Mouse (Mus musculus) embryonic facial prominence, embryonic 15.5 days (tissue): ENCODE measurements around the gene Olfr47. TPM values are rescaled to one million over a fixed set of nuclear protein-coding genes. Genes with fewer than 3 reads are reported as not detected.
"Not testable (repeated sequence)": the region's sequence is repeated elsewhere in the genome, so short reads cannot be mapped to it uniquely, and the experiment has no call there.

ENCODE experiments used
- ATAC-seq: fragments of 200-750 bp; cut with Nextera tagmentation; 2 replicates; pipeline ENCODE4 v1.8.0; 2017; ENCODE audit warnings: low read depth, moderate TSS enrichment; ENCODE audit not compliant: insufficient number of reproducible peaks, low FRiP score, low TSS enrichment
- H3K27ac ChIP-seq: fragments of 300-500 bp; sonication (generic); replicated peaks from 2 replicates; pipeline ENCODE4 v1.5.1; 2015; ENCODE audit warnings: mild to moderate bottlenecking, inconsistent platforms
- H3K27me3 ChIP-seq: fragments of 300-500 bp; sonication (generic); 2 replicates; pipeline ENCODE4 v1.6.1; 2015; ENCODE audit warnings: inconsistent platforms
- H3K36me3 ChIP-seq: fragments of 300-500 bp; sonication (generic); 2 replicates; pipeline ENCODE4 v1.6.1; 2015; ENCODE audit warnings: mild to moderate bottlenecking, inconsistent platforms
- H3K4me1 ChIP-seq: fragments of 300-500 bp; sonication (generic); 2 replicates; pipeline ENCODE4 v1.6.1; 2015; ENCODE audit warnings: inconsistent platforms
- H3K4me2 ChIP-seq: fragments of 300-500 bp; sonication (generic); replicated peaks from 2 replicates; pipeline ENCODE4 v1.6.1; 2015; ENCODE audit warnings: mild to moderate bottlenecking, inconsistent platforms
- H3K4me3 ChIP-seq: fragments of 300-500 bp; sonication (generic); replicated peaks from 2 replicates; pipeline ENCODE4 v1.5.1; 2015; ENCODE audit warnings: mild to moderate bottlenecking, inconsistent platforms
- H3K9ac ChIP-seq: fragments of 300-500 bp; sonication (generic); 2 replicates; pipeline ENCODE4 v1.6.1; 2015; ENCODE audit warnings: inconsistent platforms
- H3K9me3 ChIP-seq: fragments of 300-500 bp; sonication (generic); replicated peaks from 2 replicates; pipeline ENCODE4 v1.6.1; 2016; ENCODE audit warnings: inconsistent platforms
- WGBS: fragments of 180-500 bp; shearing (Covaris S2); methylation state at CpG from one replicate; pipeline ENCODE4 v1.1.7; 2015; 5-methylcytosine and 5-hydroxymethylcytosine counted together
- polyA plus RNA-seq: library from polyadenylated mRNA; unstranded; fragments of >200 nt; fragmentation: Nextera tagmentation; extraction: Ambion mirVana; gene quantifications from 2 replicates; pipeline ENCODE4 v1.2.1, GENCODE M21; 2015

Gene Olfr47
- not detected in 2 replicates for polyA plus RNA-seq

DNA sequence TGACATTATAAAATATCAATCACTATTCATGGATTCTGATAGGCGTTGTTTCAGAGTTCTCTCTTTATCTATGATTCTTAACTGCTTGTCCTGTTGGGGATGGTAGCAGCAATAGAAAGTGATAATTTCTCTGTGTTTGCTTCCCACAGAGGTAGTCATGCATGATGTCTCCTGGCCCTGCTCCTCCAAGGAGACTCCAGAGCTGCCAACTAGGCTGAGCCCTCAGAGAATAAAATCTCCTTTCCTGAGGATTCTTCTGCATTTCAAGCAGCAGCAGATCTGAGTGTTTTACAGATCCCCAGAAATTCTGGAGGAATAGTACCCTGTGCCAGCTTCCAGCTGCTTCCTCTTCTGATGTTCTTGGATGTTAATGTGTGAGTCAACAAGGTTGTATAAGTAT is at the start of gene Olfr47:
Gene Olfr47 (plus strand): TSS at position 275 of the 400 bp plus-strand sequence.
- not testable (repeated sequence) for H3K9ac ChIP-seq, H3K27me3 ChIP-seq, H3K4me1 ChIP-seq, ATAC-seq, H3K4me2 ChIP-seq, H3K27ac ChIP-seq, H3K9me3 ChIP-seq, H3K36me3 ChIP-seq, H3K4me3 ChIP-seq
- WGBS = 88% methylated on average over 1 of the region's 1 CpGs

DNA sequence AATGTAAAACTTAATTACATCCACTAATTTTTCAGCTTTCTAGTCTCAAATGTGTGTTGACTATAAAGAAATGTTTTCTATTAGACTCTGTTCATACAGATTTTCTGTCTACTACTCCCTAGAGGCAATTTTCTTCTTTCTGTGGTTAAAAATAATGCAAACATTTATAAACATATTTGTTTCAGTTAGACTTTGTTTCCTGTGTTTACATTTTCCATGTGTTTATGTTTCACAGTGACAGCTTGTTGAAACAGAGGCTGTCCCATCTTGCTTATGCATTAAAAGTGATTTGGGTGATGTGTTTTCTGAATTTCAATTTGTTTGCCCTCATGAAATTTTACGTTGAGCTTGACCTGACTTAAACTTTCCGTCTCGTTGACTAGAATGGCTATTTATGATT is 40.3 kb upstream of the Olfr47 start:
- H3K9me3 ChIP-seq = no peaks in the 10 kb centered on the region
- no peak overlapping the region for H3K9ac ChIP-seq
- no peak overlapping the region for H3K4me3 ChIP-seq
- H3K27ac ChIP-seq = no peak overlapping the region
- ATAC-seq = no peak
- H3K4me2 ChIP-seq = no peak overlapping the region
- H3K27me3 ChIP-seq = no peaks in the 10 kb centered on the region
- 39% methylated on average over 3 of the region's 3 CpGs for WGBS
- no peaks in the 10 kb centered on the region for H3K36me3 ChIP-seq
- H3K4me1 ChIP-seq = no peaks in the 10 kb centered on the region

- Histone ChIP-seq H3K27me3 (no peaks in the 10 kb centered on the region), H3K36me3 (no peaks in the 10 kb centered on the region), H3K4me2 (no peak within 1 kb of the TSS), H3K9ac (no peak within 1 kb of the TSS), H3K4me1 (no peaks in the 10 kb centered on the region), H3K9me3 (no peaks in the 10 kb centered on the region), H3K27ac (no peak within 1 kb of the TSS), H3K4me3 (no peak within 1 kb of the TSS)
- no peak for ATAC-seq
These were observed 34.5 kb upstream of the Olfr47 start, which contains the start of gene Olfr435 for GRCm38 (mm10) chr6:43196781-43197180. Gene Olfr435, plus strand, starts transcription at chr6:43197146.

GRCm38 (mm10) chr6:43198094-43198493 is 33.2 kb upstream of the Olfr47 start:
- 64% methylated on average over 3 of the region's 3 CpGs for WGBS
- ATAC-seq = no peak
- no peak overlapping the region for H3K27ac ChIP-seq

GRCm38 (mm10) chr6:43202786-43203185 is 28.5 kb upstream of the Olfr47 start:
- H3K9me3 ChIP-seq = no peaks in the 10 kb centered on the region
- H3K4me3 ChIP-seq = no peak overlapping the region
- H3K4me1 ChIP-seq = no peaks in the 10 kb centered on the region
- no peaks in the 10 kb centered on the region for H3K27me3 ChIP-seq
- no peak overlapping the region for H3K4me2 ChIP-seq
- no peak overlapping the region for H3K9ac ChIP-seq
- no peaks in the 10 kb centered on the region for H3K36me3 ChIP-seq
- ATAC-seq = no peak
- H3K27ac ChIP-seq = no peak overlapping the region

More at GRCm38 (mm10) chr6:43198094-43198493, 33.2 kb upstream of the Olfr47 start:
- Histone ChIP-seq H3K4me3 (no peak overlapping the region), H3K27me3 (no peaks in the 10 kb centered on the region), H3K36me3 (no peaks in the 10 kb centered on the region), H3K4me1 (no peaks in the 10 kb centered on the region), H3K9me3 (no peaks in the 10 kb centered on the region), H3K4me2 (no peak overlapping the region), H3K9ac (no peak overlapping the region)

DNA sequence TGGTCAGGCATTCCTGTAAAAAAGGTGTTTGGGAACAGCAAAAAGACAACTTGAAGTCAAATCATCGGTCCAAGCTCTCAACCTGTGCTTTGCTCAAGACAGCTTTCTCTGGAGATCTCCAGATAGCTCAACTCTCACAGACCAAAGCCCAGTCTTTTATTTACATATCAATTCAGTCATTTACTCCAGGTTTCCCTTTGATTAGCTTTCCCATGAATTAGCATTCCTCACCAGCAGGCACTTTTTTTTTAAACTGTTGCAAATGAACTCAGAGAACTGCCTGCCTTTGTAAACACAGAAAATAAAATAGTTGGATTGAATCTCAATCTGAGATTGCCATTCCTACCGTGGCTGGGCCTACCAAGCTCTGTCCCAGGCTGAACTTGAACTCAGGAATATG is 26.0 kb upstream of the Olfr47 start:
- H3K27me3 ChIP-seq = no peaks in the 10 kb centered on the region
- H3K36me3 ChIP-seq = no peaks in the 10 kb centered on the region
- H3K4me3 ChIP-seq = no peak overlapping the region
- H3K4me2 ChIP-seq = no peak overlapping the region
- ATAC-seq = no peak
- H3K27ac ChIP-seq = no peak overlapping the region
- H3K9me3 ChIP-seq = no peaks in the 10 kb centered on the region
- H3K9ac ChIP-seq = no peak overlapping the region
- H3K4me1 ChIP-seq = no peaks in the 10 kb centered on the region
- WGBS = 41% methylated on average over 2 of the region's 2 CpGs

DNA sequence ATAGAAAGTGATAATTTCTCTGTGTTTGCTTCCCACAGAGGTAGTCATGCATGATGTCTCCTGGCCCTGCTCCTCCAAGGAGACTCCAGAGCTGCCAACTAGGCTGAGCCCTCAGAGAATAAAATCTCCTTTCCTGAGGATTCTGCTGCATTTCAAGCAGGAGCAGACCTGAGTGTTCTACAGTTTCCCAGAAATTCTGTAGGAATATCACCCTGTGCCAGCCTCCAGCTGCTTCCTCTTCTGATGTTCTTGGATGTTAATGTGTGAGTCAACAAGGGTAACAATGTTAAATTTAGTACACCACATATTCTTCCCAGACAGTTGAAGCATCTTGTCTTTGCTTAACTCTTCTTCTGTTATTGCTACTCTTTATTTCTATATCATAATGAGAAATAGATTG is 18.5 kb upstream of the Olfr47 start, which contains the start of gene Olfr434:
Gene Olfr434 (plus strand): TSS at position 149 of the 400 bp plus-strand sequence.
- H3K4me2 ChIP-seq, H3K27ac ChIP-seq, H3K4me3 ChIP-seq, H3K36me3 ChIP-seq, ATAC-seq, H3K4me1 ChIP-seq, H3K9me3 ChIP-seq, H3K27me3 ChIP-seq, H3K9ac ChIP-seq: not testable (repeated sequence)

GRCm38 (mm10) chr6:43242061-43242460 is 10.7 kb downstream of the Olfr47 start:
- Histone ChIP-seq H3K27me3 (no peaks in the 10 kb centered on the region), H3K9ac (no peak overlapping the region), H3K4me1 (no peaks in the 10 kb centered on the region), H3K27ac (no peak overlapping the region), H3K4me3 (no peak overlapping the region), H3K36me3 (no peaks in the 10 kb centered on the region), H3K9me3 (no peaks in the 10 kb centered on the region), H3K4me2 (no peak overlapping the region)
- no peak for ATAC-seq
- 11% methylated on average over 4 of the region's 4 CpGs for WGBS

GRCm38 (mm10) chr6:43247396-43247795 is 16.1 kb downstream of the Olfr47 start:
- Histone ChIP-seq H3K27me3 (no peaks in the 10 kb centered on the region), H3K27ac (no peak overlapping the region), H3K4me1 (no peaks in the 10 kb centered on the region), H3K36me3 (no peaks in the 10 kb centered on the region), H3K9me3 (no peaks in the 10 kb centered on the region), H3K9ac (no peak overlapping the region), H3K4me2 (no peak overlapping the region), H3K4me3 (no peak overlapping the region)
- ATAC-seq = no peak
- 49% methylated on average over 3 of the region's 3 CpGs for whole genome bisulfite sequencing

- no peak overlapping the region for H3K27ac ChIP-seq
- 79% methylated on average over 1 of the region's 1 CpGs for WGBS
- no peak overlapping the region for H3K4me2 ChIP-seq
- H3K9me3 ChIP-seq = no peaks in the 10 kb centered on the region
- H3K4me3 ChIP-seq = no peak overlapping the region
- H3K27me3 ChIP-seq = no peaks in the 10 kb centered on the region
- no peak for ATAC-seq
- H3K36me3 ChIP-seq = no peaks in the 10 kb centered on the region
- H3K9ac ChIP-seq = no peak overlapping the region
- H3K4me1 ChIP-seq = no peaks in the 10 kb centered on the region
These were observed 21.7 kb downstream of the Olfr47 start for GRCm38 (mm10) chr6:43252994-43253393.

DNA sequence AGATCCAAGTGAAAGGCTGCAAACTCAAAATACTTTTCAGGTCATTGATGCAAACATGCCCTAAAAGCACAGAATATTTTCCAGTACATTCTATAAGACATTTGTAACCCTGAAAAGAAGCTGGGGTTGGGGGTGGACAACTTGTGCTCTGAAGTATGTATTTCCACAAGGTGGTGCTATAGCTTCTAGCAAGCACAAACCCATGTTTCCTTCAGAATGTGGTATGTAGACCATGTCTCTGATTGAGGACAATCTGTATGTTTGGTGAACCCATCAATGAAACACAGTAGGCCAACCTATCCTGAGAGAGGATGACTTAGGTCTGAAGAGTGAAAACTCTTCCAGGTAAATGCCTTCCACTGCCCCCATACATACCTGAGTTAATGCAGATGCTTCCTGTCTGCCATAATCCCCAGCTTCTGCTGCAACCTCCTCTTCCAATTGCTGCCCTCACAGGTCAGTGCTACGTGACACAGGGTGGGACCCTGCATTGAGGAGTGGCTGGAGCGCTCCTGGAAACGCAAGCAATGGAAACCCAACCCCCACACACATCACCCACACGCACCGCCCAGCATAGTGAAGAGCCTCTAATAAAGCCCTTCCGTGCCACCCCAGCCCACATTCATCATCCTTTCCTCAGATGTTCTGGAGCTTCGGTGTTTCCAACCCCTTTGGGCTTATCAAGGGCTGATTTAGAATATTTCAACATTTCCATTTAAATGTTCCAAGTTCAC is 23.0 kb downstream of the Olfr47 start:
- Histone ChIP-seq H3K9me3 (no peaks in the 10 kb centered on the region), H3K27me3 (no peaks in the 10 kb centered on the region), H3K9ac (no peak overlapping the region), H3K4me1 (no peaks in the 10 kb centered on the region), H3K27ac (no peak overlapping the region), H3K4me2 (no peak overlapping the region), H3K4me3 (no peak overlapping the region), H3K36me3 (no peaks in the 10 kb centered on the region)
- 61% methylated on average over 7 of the region's 7 CpGs for WGBS
- no peak for ATAC-seq

DNA sequence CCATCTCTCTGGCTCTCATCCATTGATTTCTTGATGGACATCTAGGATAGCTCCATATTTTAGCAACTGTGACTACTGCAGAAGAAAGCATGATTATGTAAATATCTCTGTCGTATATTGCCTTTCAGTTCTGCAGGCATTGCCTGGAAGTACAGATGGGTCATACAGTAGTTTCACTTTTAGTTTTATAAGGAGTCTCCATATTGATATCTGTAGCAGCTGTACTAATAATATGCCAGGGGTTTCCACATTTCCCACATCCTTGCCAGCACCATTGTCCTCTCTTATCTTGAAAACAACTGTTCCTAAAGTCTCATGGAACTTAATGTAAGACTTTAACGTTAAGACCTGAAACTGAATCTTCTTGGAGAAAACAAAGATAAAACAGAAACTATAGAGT is 29.4 kb downstream of the Olfr47 start:
- H3K9me3 ChIP-seq = no peaks in the 10 kb centered on the region
- ATAC-seq = no peak
- H3K9ac ChIP-seq = no peak overlapping the region
- no peak overlapping the region for H3K4me2 ChIP-seq
- no peak overlapping the region for H3K4me3 ChIP-seq
- WGBS = 65% methylated on average over 2 of the region's 2 CpGs
- H3K27me3 ChIP-seq = no peaks in the 10 kb centered on the region
- H3K27ac ChIP-seq = no peak overlapping the region
- no peaks in the 10 kb centered on the region for H3K36me3 ChIP-seq
- H3K4me1 ChIP-seq = 0 out of 2 replicates have a peak, but pooled peaks cover 5% of the 10 kb centered on the region
